Mouse (Mus musculus): ENCODE results near the gene 3100002H09Rik.

DNA sequence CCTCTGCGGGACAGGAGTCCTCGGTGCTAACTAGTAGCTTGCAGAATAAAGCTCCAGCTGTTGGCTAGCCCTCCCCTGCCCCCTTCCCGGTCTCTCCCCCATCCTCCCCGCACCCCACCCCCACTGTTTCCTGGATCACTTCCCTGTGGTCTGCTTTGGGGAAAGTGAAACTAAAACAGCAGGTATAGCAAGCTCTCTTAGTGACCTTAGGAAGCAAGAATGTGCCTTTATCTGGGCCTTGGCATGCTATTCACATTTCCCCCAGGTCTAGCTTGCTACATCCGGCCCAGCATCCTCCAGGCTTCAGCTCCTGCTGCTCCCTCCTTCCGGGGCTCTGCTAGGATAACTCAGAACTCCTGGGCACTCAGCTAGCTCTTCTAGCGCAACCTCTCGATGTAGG lies 36.0 kb upstream of the 3100002H09Rik start:
- TF ChIP-seq CTCF (IDR thresholded peaks at IDR 0.05) (no peak), EP300 (IDR thresholded peaks at IDR 0.05) (no peak)

All from lung, postnatal 0 days (tissue).